Mouse (Mus musculus): ENCODE data around the gene Slc5a2.

DNA sequence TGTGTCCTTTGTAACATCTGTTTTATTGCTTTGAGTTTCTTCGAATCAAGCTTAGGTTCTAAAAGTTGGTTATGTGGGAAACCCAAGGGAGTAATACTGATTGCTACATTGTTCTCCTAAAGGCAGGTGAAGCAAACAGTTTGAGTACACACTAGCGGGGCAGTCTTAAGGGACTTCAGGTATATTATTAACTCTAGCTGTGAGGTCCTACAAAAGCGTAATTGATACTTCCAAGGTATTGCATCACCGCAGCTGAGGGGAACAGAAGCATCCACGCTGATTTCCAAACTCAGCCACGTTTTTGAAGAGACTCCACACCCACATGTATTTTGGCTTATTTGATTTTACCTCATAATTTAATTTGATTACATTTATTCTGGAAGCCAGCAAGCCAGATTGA is 38.7 kb downstream of the Slc5a2 start:
- TF ChIP-seq CTCF (IDR thresholded peaks at IDR 0.05; ENCODE audit: borderline replicate concordance, insufficient read depth, low read length) = no peak
- TF ChIP-seq POLR2A (IDR thresholded peaks at IDR 0.05; ENCODE audit: low read depth, low read length) = no peak
